Mouse (Mus musculus) limb, embryonic 12.5 days (tissue): Measurements from ENCODE around the gene Trpt1. TPM values are rescaled to one million over a fixed set of nuclear protein-coding genes. Genes with fewer than 3 reads are reported as not detected.

Experiments used
- ATAC-seq: fragments of 200-750 bp; cut with Nextera tagmentation; 2 replicates; pipeline ENCODE4 v1.8.0; 2017; ENCODE audit warnings: low read depth, moderate TSS enrichment; ENCODE audit not compliant: insufficient number of reproducible peaks, insufficient read depth, low FRiP score, low TSS enrichment
- H3K27ac ChIP-seq: fragments of 300-500 bp; sonication (generic); 2 replicates; pipeline ENCODE4 v1.5.1; 2016; ENCODE audit warnings: mild to moderate bottlenecking, moderate library complexity
- H3K27me3 ChIP-seq: fragments of 300-500 bp; sonication (generic); 2 replicates; pipeline ENCODE4 v1.6.1; 2016; ENCODE audit warnings: mild to moderate bottlenecking, moderate library complexity
- H3K36me3 ChIP-seq: fragments of 300-500 bp; sonication (generic); 2 replicates; pipeline ENCODE4 v1.6.1; 2016; ENCODE audit warnings: mild to moderate bottlenecking, moderate library complexity
- H3K4me1 ChIP-seq: fragments of 300-500 bp; sonication (generic); replicated peaks from 2 replicates; pipeline ENCODE4 v1.6.1; 2016
- H3K4me2 ChIP-seq: fragments of 300-500 bp; sonication (generic); 2 replicates; pipeline ENCODE4 v1.6.1; 2016; ENCODE audit warnings: mild to moderate bottlenecking, moderate library complexity
- H3K4me3 ChIP-seq: fragments of 300-500 bp; sonication (generic); replicated peaks from 2 replicates; pipeline ENCODE4 v1.5.1; 2016; ENCODE audit warnings: mild to moderate bottlenecking
- H3K9ac ChIP-seq: fragments of 300-500 bp; sonication (generic); replicated peaks from 2 replicates; pipeline ENCODE4 v1.6.1; 2016; ENCODE audit warnings: mild to moderate bottlenecking, moderate library complexity
- H3K9me3 ChIP-seq: fragments of 300-500 bp; sonication (generic); 2 replicates; pipeline ENCODE4 v1.6.1; 2016; ENCODE audit warnings: mild to moderate bottlenecking, moderate library complexity
- WGBS: fragments of 180-500 bp; shearing (Covaris S2); methylation state at CpG from one replicate; pipeline ENCODE4 v1.1.7; 2016; 5-methylcytosine and 5-hydroxymethylcytosine counted together
- polyA plus RNA-seq: library from polyadenylated mRNA; unstranded; fragments of >200 nt; fragmentation: Nextera tagmentation; extraction: Ambion mirVana; gene quantifications from 2 replicates; pipeline ENCODE4 v1.2.1, GENCODE M21; 2016

Trpt1 gene
- polyA plus RNA-seq, 1 experiment from 2014 or later: 11.0 TPM

DNA sequence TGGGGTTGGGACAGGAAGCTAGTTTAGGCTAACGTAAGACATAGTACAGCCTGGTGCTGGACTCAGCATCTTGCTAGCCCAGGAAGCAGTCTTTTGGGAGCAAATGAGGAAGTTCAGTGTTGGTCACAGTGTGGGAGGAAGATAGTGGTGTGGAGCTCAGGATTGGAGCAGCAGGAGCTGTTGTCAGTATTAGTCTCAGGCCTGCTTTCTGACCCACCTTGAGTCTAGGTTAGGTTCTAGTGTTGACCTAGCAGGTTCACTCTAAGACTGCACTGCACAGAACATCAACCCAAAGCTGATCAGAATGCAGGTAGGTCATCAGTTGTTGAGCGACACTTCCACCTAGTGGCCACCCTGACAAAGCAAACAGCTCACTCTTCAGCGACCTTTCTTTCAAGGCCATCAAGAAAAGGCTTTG lies 24.3 kb downstream of the Trpt1 start:
- peak; percentile 39; the same call in 1 of the 2 replicates for ATAC-seq
- H3K4me2 ChIP-seq: no peak overlapping the region
- no peak overlapping the region for H3K27ac ChIP-seq
- no peak overlapping the region for H3K9ac ChIP-seq
- H3K9me3 ChIP-seq: no peaks in the 10 kb centered on the region
- peaks cover 87% of the 10 kb centered on the region for H3K36me3 ChIP-seq
- WGBS: 63% methylated on average over 3 of the region's 3 CpGs
- no peaks in the 10 kb centered on the region for H3K27me3 ChIP-seq
- no peaks in the 10 kb centered on the region for H3K4me1 ChIP-seq
- no peak overlapping the region for H3K4me3 ChIP-seq

- no peaks in the 10 kb centered on the region for H3K27me3 ChIP-seq
- H3K4me3 ChIP-seq: no peak overlapping the region
- H3K27ac ChIP-seq: no peak overlapping the region
- no peaks in the 10 kb centered on the region for H3K9me3 ChIP-seq
- no peak overlapping the region for H3K4me2 ChIP-seq
- H3K36me3 ChIP-seq: peaks cover 97% of the 10 kb centered on the region
- no peaks in the 10 kb centered on the region for H3K4me1 ChIP-seq
- no peak for ATAC-seq
- no peak overlapping the region for H3K9ac ChIP-seq
- 93% methylated on average over 5 of the region's 5 CpGs for WGBS
These were observed 33.6 kb downstream of the Trpt1 start for GRCm38 (mm10) chr19:7029531-7029930.

DNA sequence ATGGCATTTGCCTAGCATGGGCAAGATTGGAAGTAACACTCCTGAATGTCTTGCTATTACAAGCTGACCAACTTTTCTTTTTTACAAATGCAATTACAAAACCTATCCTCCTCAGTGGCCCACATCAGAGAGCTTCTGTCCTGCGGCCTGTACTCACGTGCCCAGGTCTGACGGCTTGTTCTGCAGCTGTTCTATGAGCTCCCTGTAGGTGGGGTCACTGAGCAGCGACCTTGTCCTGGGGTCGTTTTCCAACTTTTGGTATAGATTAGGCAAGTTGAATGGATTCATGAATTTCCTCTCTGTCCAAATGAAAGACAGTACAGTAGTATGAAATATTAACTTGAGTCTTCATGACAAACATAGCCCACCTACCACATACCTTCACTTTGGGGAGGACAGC lies 38.1 kb downstream of the Trpt1 start:
- no peak overlapping the region for H3K9ac ChIP-seq
- no peak overlapping the region for H3K4me3 ChIP-seq
- no peak for ATAC-seq
- H3K4me2 ChIP-seq: no peak overlapping the region
- 90% methylated on average over 5 of the region's 5 CpGs for WGBS
- no peaks in the 10 kb centered on the region for H3K9me3 ChIP-seq
- H3K36me3 ChIP-seq: peaks cover 82% of the 10 kb centered on the region
- H3K4me1 ChIP-seq: peaks cover 11% of the 10 kb centered on the region
- H3K27me3 ChIP-seq: no peaks in the 10 kb centered on the region
- H3K27ac ChIP-seq: no peak overlapping the region

DNA sequence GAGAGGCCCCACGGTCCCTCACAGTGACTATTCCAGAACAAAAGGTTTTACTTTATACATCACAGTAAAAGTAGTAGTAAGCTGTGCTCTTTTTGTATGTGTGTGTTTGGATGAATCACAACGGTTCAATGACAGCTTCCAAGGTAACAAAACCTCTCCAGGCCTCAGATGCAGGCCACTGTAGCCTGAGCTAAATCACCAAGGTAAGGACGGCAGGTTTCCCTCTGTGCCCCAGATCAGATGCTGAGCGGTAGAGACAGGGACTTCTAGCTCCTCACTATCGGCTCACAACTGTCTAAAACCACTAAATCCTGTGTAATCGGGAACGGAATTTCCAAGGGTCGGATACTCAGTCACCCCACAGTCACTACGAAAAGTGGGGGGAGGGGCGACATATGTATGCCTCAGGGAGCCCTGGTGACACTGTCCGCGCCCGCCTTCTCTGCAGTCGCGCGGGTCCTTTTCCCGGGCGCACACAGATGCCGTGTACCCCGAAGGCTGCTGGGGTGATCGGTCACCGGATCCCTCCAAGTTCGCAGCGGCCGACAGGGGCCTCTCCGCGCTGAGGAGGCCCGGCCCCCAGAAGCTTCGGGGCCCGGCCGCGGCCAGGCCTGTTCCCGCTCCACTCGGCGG lies 43.3 kb downstream of the Trpt1 start:
- peak; percentile 2 for ATAC-seq
- Histone ChIP-seq H3K27ac (peak overlapping the region; percentile 93), H3K4me2 (peak overlapping the region; percentile 81), H3K9ac (peak overlapping the region; percentile 93), H3K4me3 (peak overlapping the region; percentile 89), H3K9me3 (no peaks in the 10 kb centered on the region), H3K27me3 (no peaks in the 10 kb centered on the region), H3K4me1 (peaks cover 17% of the 10 kb centered on the region), H3K36me3 (peaks cover 32% of the 10 kb centered on the region)
- 1% methylated on average over 34 of the region's 35 CpGs for WGBS

- WGBS: under 1% methylated on average over 49 of the region's 49 CpGs
- Histone ChIP-seq H3K9me3 (no peaks in the 10 kb centered on the region), H3K4me1 (peaks cover 17% of the 10 kb centered on the region), H3K27me3 (no peaks in the 10 kb centered on the region), H3K27ac (peak within 1 kb of the TSS; percentile 96), H3K4me3 (peak within 1 kb of the TSS; percentile 89), H3K36me3 (peaks cover 25% of the 10 kb centered on the region), H3K9ac (peak within 1 kb of the TSS; percentile 93), H3K4me2 (peak within 1 kb of the TSS; percentile 81)
- ATAC-seq: peak; percentile 98
These were observed 44.1 kb downstream of the Trpt1 start, which contains the start of gene Stip1 for GRCm38 (mm10) chr19:7039841-7040636. Stip1 (minus strand) TSS chr19:7039967.

- ATAC-seq: 0 out of 2 replicates have a peak, but pooled peaks have one; percentile 0
- Histone ChIP-seq H3K27ac (peak overlapping the region; percentile 96), H3K9me3 (no peaks in the 10 kb centered on the region), H3K36me3 (peaks cover 19% of the 10 kb centered on the region), H3K27me3 (no peaks in the 10 kb centered on the region), H3K4me3 (peak overlapping the region; percentile 89), H3K4me1 (peaks cover 17% of the 10 kb centered on the region), H3K4me2 (peak overlapping the region; percentile 81), H3K9ac (peak overlapping the region; percentile 71)
- WGBS: 29% methylated on average over 13 of the region's 13 CpGs
These were observed 44.8 kb downstream of the Trpt1 start for GRCm38 (mm10) chr19:7040637-7041130.

DNA sequence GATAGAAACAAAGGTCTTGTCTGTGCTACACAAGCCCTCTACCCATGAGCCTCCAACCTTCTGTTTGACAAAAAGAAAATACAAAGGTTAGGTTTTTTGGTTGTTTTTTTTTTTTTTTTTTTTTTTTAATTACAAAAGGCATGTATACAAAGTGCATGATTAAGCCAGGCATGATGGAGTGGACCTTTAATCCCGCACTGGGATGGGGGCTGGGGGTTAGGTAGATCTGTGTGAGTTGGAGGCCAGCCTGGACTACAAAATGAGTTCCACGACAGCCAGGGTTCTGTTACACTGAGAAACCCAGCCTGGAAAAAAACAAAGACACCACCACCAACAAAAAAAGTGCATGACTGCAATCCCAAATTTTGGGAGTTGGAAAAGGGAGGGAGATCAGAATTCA lies 45.2 kb downstream of the Trpt1 start:
- Histone ChIP-seq H3K4me1 (peaks cover 17% of the 10 kb centered on the region), H3K9ac (no peak overlapping the region), H3K27me3 (no peaks in the 10 kb centered on the region), H3K4me2 (peak overlapping the region; percentile 81), H3K36me3 (peaks cover 18% of the 10 kb centered on the region), H3K4me3 (no peak overlapping the region), H3K9me3 (no peaks in the 10 kb centered on the region), H3K27ac (peak overlapping the region; percentile 96)
- 88% methylated on average over 2 of the region's 2 CpGs for WGBS
- no peak for ATAC-seq

- no peaks in the 10 kb centered on the region for H3K36me3 ChIP-seq
- H3K4me3 ChIP-seq: no peak overlapping the region
- WGBS: 65% methylated on average over 4 of the region's 4 CpGs
- no peak overlapping the region for H3K27ac ChIP-seq
- ATAC-seq: no peak
- no peak overlapping the region for H3K9ac ChIP-seq
- no peak overlapping the region for H3K4me2 ChIP-seq
- H3K27me3 ChIP-seq: no peaks in the 10 kb centered on the region
- no peaks in the 10 kb centered on the region for H3K9me3 ChIP-seq
- peaks cover 6% of the 10 kb centered on the region for H3K4me1 ChIP-seq
These were observed 48.3 kb downstream of the Trpt1 start for GRCm38 (mm10) chr19:7044279-7044678.

DNA sequence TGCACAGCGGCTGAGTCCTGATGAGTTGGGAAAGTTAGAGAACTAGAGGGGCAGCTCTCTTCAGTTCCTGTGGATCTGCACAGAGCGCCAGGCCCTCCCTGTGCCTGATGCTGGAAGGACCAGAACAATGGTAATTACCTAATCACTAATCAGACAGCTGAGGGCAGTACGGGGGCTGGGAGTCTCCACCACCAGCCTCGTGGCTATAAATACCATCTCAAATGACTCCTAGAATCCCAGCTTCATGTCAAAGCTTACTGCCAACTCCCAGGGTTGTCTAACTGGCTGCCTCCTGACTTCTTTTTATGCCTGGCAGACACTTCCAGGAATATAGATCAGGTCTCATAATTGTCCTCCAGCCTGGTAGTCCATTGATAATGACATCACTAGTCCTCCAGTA lies 48.8 kb downstream of the Trpt1 start:
- peaks cover 6% of the 10 kb centered on the region for H3K4me1 ChIP-seq
- no peak overlapping the region for H3K9ac ChIP-seq
- no peaks in the 10 kb centered on the region for H3K27me3 ChIP-seq
- H3K36me3 ChIP-seq: no peaks in the 10 kb centered on the region
- H3K27ac ChIP-seq: no peak overlapping the region
- no peak overlapping the region for H3K4me3 ChIP-seq
- no peaks in the 10 kb centered on the region for H3K9me3 ChIP-seq
- no peak for ATAC-seq
- 31% methylated on average over 4 of the region's 4 CpGs for WGBS
- H3K4me2 ChIP-seq: no peak overlapping the region
